In genomic region chr5:39777094-39777710, GRCm38 (mm10) we compare ENCODE assay signal across 11 mouse cellular contexts. TPM values are rescaled to one million over a fixed set of nuclear protein-coding genes. Genes with fewer than 3 reads are reported as not detected.
DNase-seq lines count a peak whose midpoint lies in the region; ATAC-seq and TF ChIP-seq lines count a peak whose summit lies in the region.
"Had no signal": no experiment of that assay in that cellular context is flagged by ENCODE, and none has a peak within 500 bp of the region (broad histone marks: within the 10 kb centered on the region; RNA-seq: fewer than 3 reads in every experiment).

No protein-coding gene starts in this region.

- no peaks in the 10 kb centered on the region for H3K79me2 ChIP-seq in heart, adult 2 months (replicated peaks; ENCODE audit: control insufficient read depth, insufficient read depth, low read length)

- no peak overlapping the region for H3K4me2 ChIP-seq in heart, embryonic 15.5 days
- H3K4me2 ChIP-seq: heart, embryonic 13.5 days; liver, embryonic 15.5 days had no signal

- 0 out of 2 replicates have a peak overlapping the region, but pooled peaks have one; percentile 36 for H3K27ac ChIP-seq in heart, embryonic 15.5 days
- H3K27ac ChIP-seq in heart, adult 2 months: no peak overlapping the region
- H3K27ac ChIP-seq in cerebellum, adult 2 months (ENCODE audit: insufficient read depth, low read length): peak overlapping the region; percentile 29; the same call in 1 of the 2 replicates
- H3K27ac ChIP-seq: heart, embryonic 13.5 days; layer of hippocampus, adult 2 months; liver, embryonic 15.5 days had no signal

- no peak for TF ChIP-seq POLR2A in heart, adult 2 months (IDR thresholded peaks at IDR 0.05; ENCODE audit: insufficient read depth, low read depth, low read length)
- no peak for TF ChIP-seq POLR2A in cerebellum, adult 2 months (IDR thresholded peaks at IDR 0.05; ENCODE audit: borderline replicate concordance, insufficient read depth, low read length)

- no peaks in the 10 kb centered on the region for H3K27me3 ChIP-seq in heart, embryonic 15.5 days
- no peaks in the 10 kb centered on the region for H3K27me3 ChIP-seq in heart, adult 2 months (ENCODE audit: control insufficient read depth, insufficient read depth, low read length)
- H3K27me3 ChIP-seq in cerebellum, adult 2 months (ENCODE audit: control insufficient read depth, insufficient read depth, low read length): no peaks in the 10 kb centered on the region
- H3K27me3 ChIP-seq: heart, embryonic 13.5 days; liver, embryonic 15.5 days had no signal

- WGBS in heart, embryonic 15.5 days: 39% methylated on average over 7 of the region's 7 CpGs
- WGBS in heart, adult 2 months: 50% methylated on average over 7 of the region's 7 CpGs
- WGBS in cerebellum, adult 2 months: 21% methylated on average over 7 of the region's 7 CpGs

- no peaks in the 10 kb centered on the region for H3K9me3 ChIP-seq in heart, embryonic 15.5 days (replicated peaks)
- H3K9me3 ChIP-seq: heart, embryonic 13.5 days; liver, embryonic 15.5 days had no signal

- peaks cover 6% of the 10 kb centered on the region for H3K4me1 ChIP-seq in heart, embryonic 15.5 days (replicated peaks)
- H3K4me1 ChIP-seq in heart, adult 2 months (ENCODE audit: control insufficient read depth, insufficient read depth, low read length): no peaks in the 10 kb centered on the region
- no peaks in the 10 kb centered on the region; the same call in 1 of the 2 replicates for H3K4me1 ChIP-seq in cerebellum, adult 2 months (ENCODE audit: control insufficient read depth, insufficient read depth, low read length)
- H3K4me1 ChIP-seq: liver, embryonic 15.5 days had no signal

- no peak for TF ChIP-seq CTCF in heart, adult 2 months (IDR thresholded peaks at IDR 0.05)
- TF ChIP-seq CTCF in cerebellum, adult 2 months (IDR thresholded peaks at IDR 0.05; ENCODE audit: borderline replicate concordance, insufficient read depth, low read depth, low read length): no peak

- TF ChIP-seq EP300 in heart, adult 2 months (IDR thresholded peaks at IDR 0.05; ENCODE audit: insufficient read depth, low read depth, low read length): no peak

- peak; percentile 69 for ATAC-seq in heart, embryonic 15.5 days (replicated peaks; ENCODE audit: insufficient number of reproducible peaks, insufficient read depth, low FRiP score, low read depth)

- H3K9ac ChIP-seq in heart, embryonic 15.5 days: no peak overlapping the region
- no peak overlapping the region for H3K9ac ChIP-seq in heart, adult 2 months (ENCODE audit: low read depth, low read length)
- H3K9ac ChIP-seq: heart, embryonic 13.5 days; liver, embryonic 15.5 days had no signal

- H3K4me3 ChIP-seq in heart, embryonic 15.5 days: no peak overlapping the region
- H3K4me3 ChIP-seq in heart, adult 2 months: no peak overlapping the region
- H3K4me3 ChIP-seq in cerebellum, adult 2 months (replicated peaks; ENCODE audit: insufficient read depth, low read depth, low read length): no peak overlapping the region
- H3K4me3 ChIP-seq: heart, embryonic 13.5 days; layer of hippocampus, adult 2 months; liver, embryonic 15.5 days had no signal

- intact Hi-C loops in heart, adult 2 months (cut with DNase I): no loop called here

- no peak for DNase-seq in heart, adult 2 months
- peak; percentile 1 to 9 for DNase-seq in kidney, postnatal 4 days
- no peak for DNase-seq in kidney, postnatal 36 days
- DNase-seq in Muller cell, postnatal 12 days (ENCODE audit: inconsistent ontology term): peak; percentile 32
- DNase-seq in cerebellum, adult 2 months: peak; percentile 52 to 91
- DNase-seq in thymus, postnatal 10 days (ENCODE audit: low spot score in 2 of 2): no peak
- no peak for DNase-seq in spleen, adult 18-20 months

- H3K36me3 ChIP-seq in heart, embryonic 15.5 days: no peaks in the 10 kb centered on the region
- H3K36me3 ChIP-seq in heart, adult 2 months (ENCODE audit: control insufficient read depth, insufficient read depth, low read length): no peaks in the 10 kb centered on the region
- H3K36me3 ChIP-seq: heart, embryonic 13.5 days; liver, embryonic 15.5 days had no signal

RNA-seq across cellular contexts. Expression of gene Hs3st1, which starts 21.9 kb away (rescaled TPM):
- 5.9 and 6.8 TPM in 2 replicates for polyA plus RNA-seq in heart, embryonic 15.5 days (2015; fragmentation: Nextera tagmentation; extraction: Ambion mirVana)
- 1 to 10 TPM; 4.3 to 7.5 TPM for total RNA-seq in heart, adult 2 months (2021)
- polyA plus RNA-seq in heart, adult 2 months (2012; rRNA removed): 12.7 and 13.3 TPM in 2 replicates
- 96.6 and 108 TPM in 2 replicates for polyA plus RNA-seq in cerebellum, adult 2 months (2012; rRNA removed)

Comparison
In these comparisons a context has a peak if more than half of its experiments do, and no peak if none do; other contexts are left out.
1. DNase-seq: peak in kidney, postnatal 4 days (2 of 2), Muller cell, postnatal 12 days (single experiment) and cerebellum, adult 2 months (2 of 2); none in heart, adult 2 months (0 of 2), kidney, postnatal 36 days (0 of 2), thymus, postnatal 10 days (0 of 2) and spleen, adult 18-20 months (0 of 2).